Mouse (Mus musculus): ENCODE measurements around the gene Ints3. TPM values are rescaled to one million over a fixed set of nuclear protein-coding genes. Genes with fewer than 3 reads are reported as not detected.
A peak's percentile ranks its signal among the peaks of the same experiment; 100 is the strongest.

The Ints3 gene
- polyA plus RNA-seq, 1 experiment from 2014 or later: 26.0 TPM

- Histone ChIP-seq H3K9ac (ENCODE audit: low read depth, low read length) (peak overlapping the region; percentile 10; the same call in 1 of the 2 replicates), H3K4me2 (ENCODE audit: low read depth, low read length) (peak overlapping the region; percentile 40), H3K4me3 (ENCODE audit: low read depth, low read length) (0 out of 2 replicates have a peak overlapping the region, but pooled peaks have one; percentile 0), H3K4me1 (ENCODE audit: control insufficient read depth, insufficient read depth, low read length) (peaks cover 6% of the 10 kb centered on the region; the same call in 1 of the 2 replicates), H3K9me3 (ENCODE audit: control insufficient read depth, low read length) (no peaks in the 10 kb centered on the region), H3K27me3 (replicated peaks; ENCODE audit: control insufficient read depth, insufficient read depth, low read length) (no peaks in the 10 kb centered on the region), H3K36me3 (ENCODE audit: control insufficient read depth, insufficient read depth, low read length) (no peaks in the 10 kb centered on the region), H3K27ac (replicated peaks; ENCODE audit: low read depth, low read length) (no peak overlapping the region)
- DNase-seq (ENCODE audit: low spot score) (no peak), ATAC-seq (ENCODE audit: low read depth) (no peak)
- WGBS: 35% methylated on average over 10 of the region's 12 CpGs
Measured at GRCm38 (mm10) chr3:90450874-90451273, 17.5 kb upstream of the Ints3 start.

- H3K9ac ChIP-seq (ENCODE audit: low read depth, low read length): no peak overlapping the region
- H3K9me3 ChIP-seq (ENCODE audit: control insufficient read depth, low read length): no peaks in the 10 kb centered on the region
- H3K27ac ChIP-seq (replicated peaks; ENCODE audit: low read depth, low read length): no peak overlapping the region
- no peak overlapping the region for H3K4me2 ChIP-seq (ENCODE audit: low read depth, low read length)
- no peak overlapping the region for H3K4me3 ChIP-seq (ENCODE audit: low read depth, low read length)
- peaks cover 9% of the 10 kb centered on the region; the same call in 1 of the 2 replicates for H3K4me1 ChIP-seq (ENCODE audit: control insufficient read depth, insufficient read depth, low read length)
- no peaks in the 10 kb centered on the region for H3K27me3 ChIP-seq (replicated peaks; ENCODE audit: control insufficient read depth, insufficient read depth, low read length)
- no peak for ATAC-seq (ENCODE audit: low read depth)
- H3K36me3 ChIP-seq (ENCODE audit: control insufficient read depth, insufficient read depth, low read length): no peaks in the 10 kb centered on the region
- no peak for DNase-seq (ENCODE audit: low spot score)
- WGBS: 42% methylated on average over 6 of the region's 6 CpGs
Measured at GRCm38 (mm10) chr3:90448626-90449025, 15.2 kb upstream of the Ints3 start.

GRCm38 (mm10) chr3:90447123-90447494 is 13.7 kb upstream of the Ints3 start:
- DNase-seq (ENCODE audit: low spot score): no peak
- H3K4me3 ChIP-seq (ENCODE audit: low read depth, low read length): peak overlapping the region; percentile 35
- ATAC-seq (ENCODE audit: low read depth): no peak
- H3K36me3 ChIP-seq (ENCODE audit: control insufficient read depth, insufficient read depth, low read length): no peaks in the 10 kb centered on the region
- H3K9ac ChIP-seq (ENCODE audit: low read depth, low read length): peak overlapping the region; percentile 62
- no peaks in the 10 kb centered on the region for H3K9me3 ChIP-seq (ENCODE audit: control insufficient read depth, low read length)
- H3K4me1 ChIP-seq (ENCODE audit: control insufficient read depth, insufficient read depth, low read length): peaks cover 9% of the 10 kb centered on the region; the same call in 1 of the 2 replicates
- 50% methylated on average over 7 of the region's 7 CpGs for WGBS
- peak overlapping the region; percentile 57 for H3K4me2 ChIP-seq (ENCODE audit: low read depth, low read length)
- no peaks in the 10 kb centered on the region for H3K27me3 ChIP-seq (replicated peaks; ENCODE audit: control insufficient read depth, insufficient read depth, low read length)
- peak overlapping the region; percentile 90 for H3K27ac ChIP-seq (replicated peaks; ENCODE audit: low read depth, low read length)

- Histone ChIP-seq H3K4me1 (ENCODE audit: control insufficient read depth, insufficient read depth, low read length) (peaks cover 9% of the 10 kb centered on the region; the same call in 1 of the 2 replicates), H3K36me3 (ENCODE audit: control insufficient read depth, insufficient read depth, low read length) (no peaks in the 10 kb centered on the region), H3K4me3 (ENCODE audit: low read depth, low read length) (peak overlapping the region; percentile 35), H3K27me3 (replicated peaks; ENCODE audit: control insufficient read depth, insufficient read depth, low read length) (no peaks in the 10 kb centered on the region), H3K9ac (ENCODE audit: low read depth, low read length) (peak overlapping the region; percentile 62), H3K4me2 (ENCODE audit: low read depth, low read length) (peak overlapping the region; percentile 57), H3K27ac (replicated peaks; ENCODE audit: low read depth, low read length) (peak overlapping the region; percentile 90), H3K9me3 (ENCODE audit: control insufficient read depth, low read length) (no peaks in the 10 kb centered on the region)
- ATAC-seq (ENCODE audit: low read depth) (peak; percentile 95), DNase-seq (ENCODE audit: low spot score) (peak; percentile 97)
- 1% methylated on average over 16 of the region's 17 CpGs for WGBS
Measured at GRCm38 (mm10) chr3:90446389-90447122, 13.1 kb upstream of the Ints3 start.

GRCm38 (mm10) chr3:90445417-90446200 is 12.2 kb upstream of the Ints3 start:
- Histone ChIP-seq H3K27me3 (replicated peaks; ENCODE audit: control insufficient read depth, insufficient read depth, low read length) (no peaks in the 10 kb centered on the region), H3K27ac (replicated peaks; ENCODE audit: low read depth, low read length) (peak overlapping the region; percentile 90), H3K4me3 (ENCODE audit: low read depth, low read length) (peak overlapping the region; percentile 35), H3K4me2 (ENCODE audit: low read depth, low read length) (peak overlapping the region; percentile 57), H3K4me1 (ENCODE audit: control insufficient read depth, insufficient read depth, low read length) (peaks cover 9% of the 10 kb centered on the region; the same call in 1 of the 2 replicates), H3K9ac (ENCODE audit: low read depth, low read length) (peak overlapping the region; percentile 62), H3K36me3 (ENCODE audit: control insufficient read depth, insufficient read depth, low read length) (no peaks in the 10 kb centered on the region), H3K9me3 (ENCODE audit: control insufficient read depth, low read length) (no peaks in the 10 kb centered on the region)
- 70% methylated on average over 11 of the region's 11 CpGs for WGBS
- no peak for DNase-seq (ENCODE audit: low spot score)
- no peak for ATAC-seq (ENCODE audit: low read depth)

- WGBS: 87% methylated on average over 3 of the region's 3 CpGs
- no peak for ATAC-seq (ENCODE audit: low read depth)
- DNase-seq (ENCODE audit: low spot score): no peak
- Histone ChIP-seq H3K9me3 (ENCODE audit: control insufficient read depth, low read length) (no peaks in the 10 kb centered on the region), H3K4me3 (ENCODE audit: low read depth, low read length) (no peak overlapping the region), H3K9ac (ENCODE audit: low read depth, low read length) (no peak overlapping the region), H3K36me3 (ENCODE audit: control insufficient read depth, insufficient read depth, low read length) (no peaks in the 10 kb centered on the region), H3K27me3 (replicated peaks; ENCODE audit: control insufficient read depth, insufficient read depth, low read length) (no peaks in the 10 kb centered on the region), H3K4me2 (ENCODE audit: low read depth, low read length) (no peak overlapping the region), H3K4me1 (ENCODE audit: control insufficient read depth, insufficient read depth, low read length) (peaks cover 9% of the 10 kb centered on the region; the same call in 1 of the 2 replicates), H3K27ac (replicated peaks; ENCODE audit: low read depth, low read length) (no peak overlapping the region)
Measured at GRCm38 (mm10) chr3:90443977-90444376, 10.6 kb upstream of the Ints3 start.

- no peak for DNase-seq (ENCODE audit: low spot score)
- H3K4me2 ChIP-seq (ENCODE audit: low read depth, low read length): no peak overlapping the region
- H3K4me1 ChIP-seq (ENCODE audit: control insufficient read depth, insufficient read depth, low read length): peaks cover 2% of the 10 kb centered on the region; the same call in 1 of the 2 replicates
- no peak overlapping the region for H3K4me3 ChIP-seq (ENCODE audit: low read depth, low read length)
- WGBS: 75% methylated on average over 2 of the region's 2 CpGs
- H3K9me3 ChIP-seq (ENCODE audit: control insufficient read depth, low read length): no peaks in the 10 kb centered on the region
- no peak overlapping the region for H3K27ac ChIP-seq (replicated peaks; ENCODE audit: low read depth, low read length)
- H3K36me3 ChIP-seq (ENCODE audit: control insufficient read depth, insufficient read depth, low read length): no peaks in the 10 kb centered on the region
- ATAC-seq (ENCODE audit: low read depth): no peak
- no peaks in the 10 kb centered on the region for H3K27me3 ChIP-seq (replicated peaks; ENCODE audit: control insufficient read depth, insufficient read depth, low read length)
- H3K9ac ChIP-seq (ENCODE audit: low read depth, low read length): no peak overlapping the region
Measured at GRCm38 (mm10) chr3:90440756-90441155, 7.3 kb upstream of the Ints3 start.

- no peak for DNase-seq (ENCODE audit: low spot score)
- H3K9me3 ChIP-seq (ENCODE audit: control insufficient read depth, low read length): no peaks in the 10 kb centered on the region
- H3K36me3 ChIP-seq (ENCODE audit: control insufficient read depth, insufficient read depth, low read length): no peaks in the 10 kb centered on the region
- no peak overlapping the region for H3K4me2 ChIP-seq (ENCODE audit: low read depth, low read length)
- H3K4me1 ChIP-seq (ENCODE audit: control insufficient read depth, insufficient read depth, low read length): peaks cover 6% of the 10 kb centered on the region
- ATAC-seq (ENCODE audit: low read depth): no peak
- no peaks in the 10 kb centered on the region for H3K27me3 ChIP-seq (replicated peaks; ENCODE audit: control insufficient read depth, insufficient read depth, low read length)
- 67% methylated on average over 4 of the region's 4 CpGs for WGBS
- no peak overlapping the region for H3K4me3 ChIP-seq (ENCODE audit: low read depth, low read length)
- H3K9ac ChIP-seq (ENCODE audit: low read depth, low read length): no peak overlapping the region
- no peak overlapping the region for H3K27ac ChIP-seq (replicated peaks; ENCODE audit: low read depth, low read length)
Measured at GRCm38 (mm10) chr3:90437131-90437530, 3.7 kb upstream of the Ints3 start.
